Mouse (Mus musculus): ENCODE measurements at regions not wholly inside any gene's neighbourhood (a gene's known extent, or its start where the extent isn't known, plus 50 kb on each side); places are given as distances from the start of the nearest gene placed in this dataset.

DNA sequence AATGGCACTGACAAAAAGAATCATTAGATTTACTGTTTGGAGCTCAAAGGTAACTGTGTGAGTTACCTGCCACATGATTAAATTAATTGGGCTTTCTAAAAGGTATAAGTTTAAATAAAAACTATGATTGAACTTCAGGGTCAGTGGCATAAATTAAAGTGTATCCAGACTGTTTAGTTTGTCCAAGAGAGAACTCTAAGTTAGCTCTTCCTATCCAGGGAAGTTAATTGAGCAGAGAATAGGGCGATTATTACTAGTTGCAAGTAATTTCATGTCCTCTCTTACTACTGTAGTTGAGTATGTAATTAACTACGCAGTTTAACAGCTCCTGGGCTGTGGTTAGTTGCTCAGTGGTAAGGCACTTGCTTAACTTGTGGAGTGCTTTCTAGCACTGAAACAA, 1132.5 kb downstream of the Slc22a22 start:
- TF ChIP-seq POLR2A (IDR thresholded peaks at IDR 0.05; ENCODE audit: borderline replicate concordance, low read depth, low read length), result no peak
- TF ChIP-seq CTCF (IDR thresholded peaks at IDR 0.05; ENCODE audit: low read depth, low read length), result no peak

Measured in bone marrow macrophage, adult 2 months (primary cell).